Mouse (Mus musculus) ovary, postnatal 36 days (tissue): ENCODE results near the gene Gmnn.

ENCODE experiments used
- DNase-seq: peaks from one replicate; pipeline ENCODE4 v3.0.0; 2022; ENCODE audit warnings: low spot score, mixed read lengths

The Gmnn gene

GRCm38 (mm10) chr13:24709656-24710396 lies 51.9 kb downstream of the Gmnn start:
- no peak for DNase-seq

DNA sequence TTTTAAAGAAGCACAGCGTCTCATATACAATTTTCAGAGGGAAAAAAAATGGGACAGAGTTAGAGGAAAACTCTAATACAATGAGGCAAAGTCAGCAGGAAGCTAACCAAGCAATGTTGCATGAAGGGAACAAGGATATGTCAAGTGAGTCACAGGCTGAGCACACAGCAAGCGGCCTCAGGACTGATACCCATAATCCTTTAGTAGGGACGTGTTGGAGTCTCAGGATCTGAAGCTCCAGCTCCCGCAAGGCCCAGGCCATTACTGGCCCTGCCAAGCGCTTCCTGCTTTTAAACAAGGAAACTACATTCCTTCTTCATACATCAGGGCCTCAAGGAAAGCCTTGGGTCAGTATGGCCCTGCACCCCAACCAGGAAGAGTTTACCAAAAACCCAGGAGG lies 59.6 kb downstream of the Gmnn start:
- no peak for DNase-seq
